In the genomic region with DNA sequence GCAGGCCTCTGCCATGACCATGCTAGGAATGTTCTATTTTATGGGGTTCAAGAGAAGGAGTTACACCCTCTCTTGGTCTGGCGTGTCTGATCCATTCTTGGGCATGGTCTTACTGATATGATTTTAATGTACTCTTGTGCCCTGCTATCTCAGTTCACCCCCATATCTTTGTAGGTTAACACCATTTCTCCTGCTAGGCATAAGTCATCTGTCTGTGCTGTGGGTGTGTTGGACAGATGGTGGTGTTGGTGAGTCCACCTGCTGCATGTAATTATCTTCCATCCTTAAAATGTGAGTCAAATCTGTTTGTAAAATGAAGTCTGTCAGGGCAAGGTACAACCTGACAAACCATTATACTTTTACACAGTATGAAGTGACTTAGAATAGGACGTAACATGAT, we compare ENCODE assay signal across 14 mouse cellular contexts.
"Had no signal": no experiment of that assay in that cellular context is flagged by ENCODE, and none has a peak within 500 bp of the region (broad histone marks: within the 10 kb centered on the region; RNA-seq: fewer than 3 reads in every experiment).

No protein-coding gene starts in this region.

- H3K4me3 ChIP-seq: layer of hippocampus, adult 2 months; limb, embryonic 10.5 days had no signal

- H3K4me2 ChIP-seq: midbrain, embryonic 11.5 days had no signal

- H3K4me1 ChIP-seq: limb, embryonic 10.5 days had no signal

- H3K9me3 ChIP-seq: limb, embryonic 10.5 days had no signal

- ATAC-seq: lung, postnatal 0 days; midbrain, embryonic 16.5 days had no signal

- H3K27ac ChIP-seq: kidney, postnatal 0 days; layer of hippocampus, adult 2 months; limb, embryonic 10.5 days; stomach, postnatal 0 days had no signal

- DNase-seq: kidney, adult 11 months; kidney, adult 9 months; kidney, postnatal 36 days; lung, adult 2 months; lung, postnatal 36 days; right cerebral cortex, postnatal 14 days; thymus, postnatal 4 days had no signal
